Mouse (Mus musculus) thymus, adult 2 months (tissue): ENCODE data around the gene Rad54l. TPM values are rescaled to one million over a fixed set of nuclear protein-coding genes. Genes with fewer than 3 reads are reported as not detected.

ENCODE experiments used
- DNase-seq: peaks from one replicate; pipeline ENCODE4 v3.0.0; 2021
- H3K27ac ChIP-seq: fragments of 200-500 bp; 2 replicates; pipeline ENCODE4 v1.5.1; 2012; ENCODE audit warnings: low read length, control low read depth; ENCODE audit not compliant: control insufficient read depth, insufficient read depth
- H3K27me3 ChIP-seq: fragments of 200-500 bp; 2 replicates; pipeline ENCODE4 v1.6.1; 2012; ENCODE audit warnings: mild to moderate bottlenecking, low read length, moderate library complexity, mixed read lengths; ENCODE audit not compliant: control insufficient read depth, insufficient read depth
- H3K36me3 ChIP-seq: fragments of 200-500 bp; 2 replicates; pipeline ENCODE4 v1.6.1; 2012; ENCODE audit warnings: mild to moderate bottlenecking, low read length, moderate library complexity; ENCODE audit not compliant: control insufficient read depth, insufficient read depth
- H3K4me1 ChIP-seq: fragments of 200-500 bp; replicated peaks from 2 replicates; pipeline ENCODE4 v1.6.1; 2012; ENCODE audit warnings: low read length; ENCODE audit not compliant: control insufficient read depth, insufficient read depth
- H3K4me3 ChIP-seq: fragments of 200-500 bp; 2 replicates; pipeline ENCODE4 v1.5.1; 2012; ENCODE audit warnings: mild to moderate bottlenecking, low read length, control low read depth, moderate library complexity; ENCODE audit not compliant: control insufficient read depth, insufficient read depth
- CTCF ChIP-seq: fragments of 200-500 bp; IDR thresholded peaks from 2 replicates; pipeline ENCODE4 v1.5.1; 2012; ENCODE audit warnings: mild to moderate bottlenecking, control low read depth, low read length, moderate library complexity, borderline replicate concordance; ENCODE audit not compliant: control insufficient read depth, poor library complexity, insufficient read depth; ENCODE audit errors: extremely low read depth
- POLR2A ChIP-seq: fragments of 200-500 bp; IDR thresholded peaks from 2 replicates; pipeline ENCODE4 v1.6.1; 2012; ENCODE audit warnings: mild to moderate bottlenecking, low read length, control low read depth, moderate library complexity; ENCODE audit not compliant: control insufficient read depth, poor library complexity, insufficient read depth; ENCODE audit errors: extremely low read depth
- WGBS: fragments of 180-500 bp; shearing (Covaris S2); methylation state at CpG from one replicate; pipeline ENCODE4 v1.1.7; 2018; 5-methylcytosine and 5-hydroxymethylcytosine counted together
- polyA plus RNA-seq: library from polyadenylated mRNA; depleted of rRNA; stranded (reverse); fragments of >200 nt; gene quantifications from 2 replicates; pipeline ENCODE4 v1.2.3, GENCODE M21; 2012

The Rad54l gene
- polyA plus RNA-seq, 1 experiment, result 12.7 TPM

GRCm38 (mm10) chr4:116075631-116076368 is 47.7 kb downstream of the Rad54l start:
- peak overlapping the region; percentile 91 for H3K4me3 ChIP-seq
- TF ChIP-seq CTCF (0 out of 2 replicates have a peak, but pooled peaks have one; percentile 4), POLR2A (no peak)
- no peaks in the 10 kb centered on the region for H3K27me3 ChIP-seq
- peaks cover 15% of the 10 kb centered on the region for H3K4me1 ChIP-seq
- peaks cover under 1% of the 10 kb centered on the region for H3K36me3 ChIP-seq
- DNase-seq, result peak; percentile 67
- 1% methylated on average over 74 of the region's 77 CpGs for WGBS
- no peak overlapping the region for H3K27ac ChIP-seq

DNA sequence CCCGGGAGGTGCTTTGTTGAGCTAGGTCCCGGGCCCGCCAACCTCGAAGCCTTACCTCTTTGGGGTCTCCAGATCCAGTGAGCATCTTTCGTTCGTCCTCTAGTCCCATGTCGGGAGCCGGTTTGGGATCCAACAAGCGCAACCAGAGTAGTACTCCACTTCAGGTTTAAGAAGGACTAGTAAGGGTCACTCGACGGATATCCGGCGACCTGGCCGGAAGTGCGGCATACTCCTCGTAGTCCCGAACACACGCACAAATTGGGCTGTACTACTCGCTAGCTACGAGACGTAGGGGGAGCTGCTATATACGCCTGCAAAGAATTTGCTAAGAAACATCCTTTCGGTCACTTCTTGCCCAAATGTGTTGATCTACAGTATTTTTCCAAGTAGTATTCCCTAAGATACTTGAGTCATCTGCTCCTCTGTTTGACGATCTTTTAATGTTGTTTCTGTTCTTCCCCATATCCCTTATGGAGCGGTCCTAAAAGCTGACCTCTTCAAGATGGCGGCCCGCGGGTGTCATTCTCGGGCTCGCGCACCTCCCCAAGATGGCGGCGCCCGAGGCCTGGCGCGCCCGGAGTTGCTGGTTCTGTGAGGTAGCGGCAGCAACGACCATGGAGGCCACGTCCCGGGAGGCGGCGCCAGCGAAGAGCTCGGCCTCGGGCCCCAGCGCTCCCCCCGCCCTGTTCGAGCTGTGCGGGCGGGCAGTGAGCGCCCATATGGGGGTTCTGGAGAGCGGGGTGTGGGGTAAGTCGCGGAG is 48.4 kb downstream of the Rad54l start, which contains the start of the genes Uqcrh and Lrrc41:
Uqcrh (minus strand) TSS at position 211 of the 760 bp plus-strand sequence.
Lrrc41 (plus strand) TSS at position 409 of the 760 bp plus-strand sequence.
- TF ChIP-seq POLR2A (peak; percentile 77), CTCF (peak; percentile 40; the same call in 1 of the 2 replicates)
- Histone ChIP-seq H3K4me1 (peaks cover 15% of the 10 kb centered on the region), H3K36me3 (peaks cover 3% of the 10 kb centered on the region), H3K4me3 (peak within 1 kb of the TSS; percentile 91), H3K27me3 (no peaks in the 10 kb centered on the region), H3K27ac (peak within 1 kb of the TSS; percentile 27; the same call in 1 of the 2 replicates)
- under 1% methylated on average over 55 of the region's 55 CpGs for WGBS
- DNase-seq, result peak; percentile 90

DNA sequence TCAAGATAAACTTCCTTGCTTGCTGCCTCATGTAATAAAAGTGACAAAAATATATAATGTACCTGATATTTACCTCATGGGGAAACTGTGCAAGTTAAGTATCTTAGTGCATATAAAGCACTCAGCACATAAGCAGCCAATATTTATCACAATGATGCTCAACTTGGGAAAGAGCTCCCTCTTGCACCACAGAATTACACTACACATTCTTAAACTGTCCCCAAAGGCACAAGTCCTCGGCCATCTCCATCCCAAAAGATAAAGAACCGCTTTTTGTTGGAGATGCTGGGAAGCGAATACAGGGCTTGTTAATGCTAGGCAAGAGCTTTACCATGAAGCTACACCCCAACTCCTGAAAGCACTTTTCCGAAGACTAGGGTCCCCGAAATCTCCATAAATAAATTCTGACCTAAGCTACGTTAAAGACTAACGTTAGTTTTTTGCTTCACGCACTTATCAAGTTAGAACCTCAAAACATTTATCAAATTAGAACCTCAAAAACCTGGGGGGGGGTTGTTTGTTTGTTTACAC is 49.3 kb downstream of the Rad54l start:
- no peak overlapping the region for H3K27ac ChIP-seq
- TF ChIP-seq CTCF, result no peak
- TF ChIP-seq POLR2A, result no peak
- peaks cover 15% of the 10 kb centered on the region for H3K4me1 ChIP-seq
- peak overlapping the region; percentile 90; the same call in 1 of the 2 replicates for H3K4me3 ChIP-seq
- H3K36me3 ChIP-seq, result peaks cover 11% of the 10 kb centered on the region
- peak; percentile 23 for DNase-seq
- H3K27me3 ChIP-seq, result no peaks in the 10 kb centered on the region
- WGBS, result under 1% methylated on average over 8 of the region's 8 CpGs

DNA sequence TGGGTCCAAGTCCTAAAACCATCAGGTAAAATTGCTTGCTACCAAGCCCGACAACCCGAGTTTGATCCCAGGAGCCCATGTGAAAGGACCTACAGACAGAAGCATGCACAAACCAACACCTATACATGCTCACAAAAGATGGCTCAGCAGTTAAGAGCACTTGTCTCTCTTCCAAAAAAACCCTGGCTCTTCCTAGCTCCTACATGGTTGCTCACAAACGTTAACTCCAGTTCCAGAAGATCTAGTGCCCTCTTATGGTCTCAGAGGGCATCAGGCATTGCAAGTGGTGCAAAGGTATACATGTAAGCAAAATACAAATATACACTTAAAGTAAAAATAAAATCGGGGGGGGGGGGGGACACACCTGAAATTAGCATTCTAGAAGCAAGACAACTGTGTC is 50.3 kb downstream of the Rad54l start:
- 45% methylated on average over 4 of the region's 4 CpGs for WGBS
- Histone ChIP-seq H3K4me1 (peaks cover 15% of the 10 kb centered on the region), H3K27ac (no peak overlapping the region), H3K27me3 (no peaks in the 10 kb centered on the region), H3K4me3 (no peak overlapping the region), H3K36me3 (peaks cover 22% of the 10 kb centered on the region)
- TF ChIP-seq CTCF (no peak), POLR2A (no peak)
- DNase-seq, result no peak

DNA sequence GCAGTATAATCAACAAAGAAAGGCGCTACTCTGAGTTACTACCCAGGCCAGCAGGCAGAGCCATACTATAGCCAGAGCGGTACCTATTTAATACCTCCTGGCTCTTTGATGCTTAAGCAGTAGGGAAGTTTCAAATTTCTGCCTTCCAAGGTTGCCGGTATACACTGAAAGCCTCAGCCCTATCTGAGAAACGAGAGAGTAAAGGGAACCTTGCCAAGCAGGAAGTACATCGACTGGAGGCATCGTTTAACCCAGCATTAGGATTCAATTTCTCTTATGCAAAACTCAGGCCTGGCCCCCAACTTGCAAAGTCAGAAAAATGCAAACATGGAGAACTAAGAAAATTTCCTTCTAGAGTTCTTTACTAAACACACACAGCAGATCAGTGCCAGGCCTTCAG is 53.4 kb downstream of the Rad54l start:
- no peak overlapping the region for H3K4me3 ChIP-seq
- no peak for TF ChIP-seq CTCF
- TF ChIP-seq POLR2A, result no peak
- H3K36me3 ChIP-seq, result peaks cover 49% of the 10 kb centered on the region
- H3K27me3 ChIP-seq, result no peaks in the 10 kb centered on the region
- peaks cover 4% of the 10 kb centered on the region; the same call in 1 of the 2 replicates for H3K4me1 ChIP-seq
- no peak overlapping the region for H3K27ac ChIP-seq
- WGBS, result 69% methylated on average over 6 of the region's 6 CpGs
- no peak for DNase-seq

DNA sequence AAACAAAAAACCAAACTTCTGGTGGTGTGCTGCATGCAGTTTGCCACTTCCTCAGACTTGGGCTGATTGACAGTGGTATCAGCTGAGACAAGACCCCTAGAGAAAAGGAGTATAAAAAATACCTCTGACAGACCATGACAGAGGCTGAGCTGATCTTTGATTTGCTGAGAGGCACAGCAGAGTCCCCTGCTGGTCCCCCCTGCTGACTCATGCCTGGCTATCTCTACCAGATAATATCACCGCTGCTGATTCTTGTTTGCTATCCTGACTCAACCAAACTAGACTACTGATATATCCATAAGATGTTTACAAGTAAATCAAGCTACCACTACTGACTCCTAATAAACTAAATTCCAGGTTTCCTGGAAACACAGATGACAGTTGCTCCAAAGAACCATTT is 59.6 kb downstream of the Rad54l start:
- TF ChIP-seq POLR2A (no peak), CTCF (no peak)
- H3K4me3 ChIP-seq, result no peak overlapping the region
- DNase-seq, result no peak
- H3K36me3 ChIP-seq, result peaks cover 35% of the 10 kb centered on the region
- no peaks in the 10 kb centered on the region for H3K4me1 ChIP-seq
- WGBS, result 85% methylated on average over 1 of the region's 1 CpGs
- no peaks in the 10 kb centered on the region for H3K27me3 ChIP-seq
- no peak overlapping the region for H3K27ac ChIP-seq
